Comparison of ENCODE assay signal across 9 mouse cellular contexts in the genomic region with DNA sequence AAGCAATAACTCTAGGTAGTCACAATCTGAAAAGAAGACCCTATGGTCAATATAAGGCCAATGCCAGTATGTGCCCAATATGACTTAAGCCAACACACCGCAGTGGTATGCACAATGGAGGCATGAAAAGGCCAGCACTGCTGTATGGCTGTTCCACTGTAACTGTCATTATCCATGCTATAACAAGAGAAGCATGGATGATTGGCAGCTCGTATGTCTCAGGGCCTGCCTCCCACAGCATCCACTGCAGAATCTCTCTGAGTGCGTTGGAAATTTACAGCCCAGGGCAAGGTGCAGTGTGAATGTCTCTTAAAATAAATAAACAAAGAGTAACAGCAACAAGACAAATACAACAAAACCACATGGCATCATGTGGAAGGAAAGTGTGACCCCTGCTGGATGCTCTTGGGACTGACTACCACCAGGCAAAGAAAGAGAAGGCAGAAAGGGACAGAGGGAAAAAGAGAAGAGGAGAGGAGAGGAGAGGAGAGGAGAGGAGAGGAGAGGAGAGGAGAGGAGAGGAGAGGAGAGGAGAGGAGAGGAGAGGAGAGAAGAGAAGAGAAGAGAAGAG. TPM values are rescaled to one million over a fixed set of nuclear protein-coding genes. Genes with fewer than 3 reads are reported as not detected.
DNase-seq lines count a peak whose midpoint lies in the region; ATAC-seq and TF ChIP-seq lines count a peak whose summit lies in the region.
"Had no signal": no experiment of that assay in that cellular context is flagged by ENCODE, and none has a peak within 500 bp of the region (broad histone marks: within the 10 kb centered on the region; RNA-seq: fewer than 3 reads in every experiment).

No protein-coding gene starts in this region.

- intact Hi-C loops in heart, adult 2 months (cut with DNase I) = loop anchor here (1.0 to 10.0 kb wide), 2 partner anchors 61 to 370 kb away; no protein-coding TSS in a partner anchor

- H3K9me3 ChIP-seq in CH12.LX (replicated peaks; ENCODE audit: low read length) = no peaks in the 10 kb centered on the region
- no peaks in the 10 kb centered on the region for H3K9me3 ChIP-seq in forebrain, embryonic 16.5 days (ENCODE audit: control insufficient read depth, low read length)
- H3K9me3 ChIP-seq in midbrain, embryonic 14.5 days (ENCODE audit: control insufficient read depth, low read length) = no peaks in the 10 kb centered on the region

- H3K27ac ChIP-seq in heart, adult 2 months = no peak overlapping the region
- no peak overlapping the region for H3K27ac ChIP-seq in CH12.LX (ENCODE audit: insufficient read depth, low read depth)
- H3K27ac ChIP-seq in forebrain, embryonic 16.5 days (ENCODE audit: low read length) = no peak overlapping the region
- H3K27ac ChIP-seq in midbrain, embryonic 14.5 days (replicated peaks; ENCODE audit: low read depth, low read length) = no peak overlapping the region

- in situ Hi-C loops in CH12.LX (cut with MboI; ENCODE audit: low pct_ligation_motif_present, low pct_unique_long_range_greater_than_20kb, low sequenced_read_pairs) = no loop called here

- no peak for TF ChIP-seq EP300 in heart, adult 2 months (IDR thresholded peaks at IDR 0.05; ENCODE audit: insufficient read depth, low read depth, low read length)
- no peak for TF ChIP-seq EP300 in CH12.LX (IDR thresholded peaks at IDR 0.05; ENCODE audit: low read length)

- no peaks in the 10 kb centered on the region for H3K27me3 ChIP-seq in heart, adult 2 months (ENCODE audit: control insufficient read depth, insufficient read depth, low read length)
- peaks cover 83% of the 10 kb centered on the region for H3K27me3 ChIP-seq in CH12.LX (replicated peaks)
- H3K27me3 ChIP-seq in forebrain, embryonic 16.5 days (replicated peaks; ENCODE audit: control insufficient read depth, insufficient read depth, low read length) = no peaks in the 10 kb centered on the region
- no peaks in the 10 kb centered on the region for H3K27me3 ChIP-seq in midbrain, embryonic 14.5 days (ENCODE audit: control insufficient read depth, insufficient read depth, low read length)

- H3K79me2 ChIP-seq in heart, adult 2 months (replicated peaks; ENCODE audit: control insufficient read depth, insufficient read depth, low read length) = no peaks in the 10 kb centered on the region
- no peaks in the 10 kb centered on the region for H3K79me2 ChIP-seq in CH12.LX (replicated peaks; ENCODE audit: control insufficient read depth, extremely low read depth, insufficient read depth, poor library complexity, severe bottlenecking)

- no peak overlapping the region for H3K4me2 ChIP-seq in CH12.LX (ENCODE audit: insufficient read depth, low read depth, poor library complexity, severe bottlenecking)
- peak overlapping the region; percentile 51 for H3K4me2 ChIP-seq in forebrain, embryonic 16.5 days (ENCODE audit: low read length)
- H3K4me2 ChIP-seq in midbrain, embryonic 14.5 days (ENCODE audit: low read length) = no peak overlapping the region

- WGBS in heart, adult 2 months = 43% methylated on average over 3 of the region's 3 CpGs
- 36% methylated on average over 3 of the region's 3 CpGs for WGBS in forebrain, embryonic 16.5 days
- WGBS in midbrain, embryonic 14.5 days = 46% methylated on average over 3 of the region's 3 CpGs

- H3K36me3 ChIP-seq in heart, adult 2 months (ENCODE audit: control insufficient read depth, insufficient read depth, low read length) = no peaks in the 10 kb centered on the region
- H3K36me3 ChIP-seq in CH12.LX (replicated peaks in 1 of 2; ENCODE audit: control insufficient read depth in 1 of 2, insufficient read depth in 1 of 2, low read length in 1 of 2) = no peaks in the 10 kb centered on the region
- no peaks in the 10 kb centered on the region for H3K36me3 ChIP-seq in forebrain, embryonic 16.5 days (ENCODE audit: control insufficient read depth, insufficient read depth)
- no peaks in the 10 kb centered on the region for H3K36me3 ChIP-seq in midbrain, embryonic 14.5 days (ENCODE audit: control insufficient read depth, insufficient read depth, low read length)

- TF ChIP-seq RAD21 in CH12.LX (IDR thresholded peaks at IDR 0.05; ENCODE audit: low read depth, low read length) = peak; percentile 55

- TF ChIP-seq POLR2A in heart, adult 2 months (IDR thresholded peaks at IDR 0.05; ENCODE audit: insufficient read depth, low read depth, low read length) = no peak
- TF ChIP-seq POLR2A in CH12.LX (IDR thresholded peaks at IDR 0.05; ENCODE audit: low read depth, low read length) = no peak

- peak in 1 of 2 experiments; percentile 42 for DNase-seq in heart, adult 2 months
- DNase-seq in heart, adult 9 months (ENCODE audit: low spot score in 2 of 2) = no peak
- DNase-seq in CH12.LX (ENCODE audit: extremely low read depth) = peak; percentile 34
- peak; percentile 48 to 51 for DNase-seq in cerebellum, adult 18-20 months
- peak; percentile 36 for DNase-seq in layer of hippocampus, adult 9-11 months
- DNase-seq in midbrain, embryonic 14.5 days = peak; percentile 91
- DNase-seq in telencephalon, adult 2 months (ENCODE audit: low read depth, low spot score) = peak; percentile 24

- dilution Hi-C loops in CH12.LX (cut with MboI; ENCODE audit: extremely low pct_ligation_motif_present, extremely low pct_unique_long_range_greater_than_20kb, low sequenced_read_pairs) = no loop called here

- peak; percentile 73 for ATAC-seq in forebrain, embryonic 16.5 days
- ATAC-seq in midbrain, embryonic 14.5 days (ENCODE audit: low FRiP score, low TSS enrichment) = no peak; the same call in 1 of the 2 replicates

- no peak overlapping the region for H3K4me3 ChIP-seq in heart, adult 2 months
- H3K4me3 ChIP-seq in CH12.LX (replicated peaks in 1 of 3; ENCODE audit: low read depth in 2 of 3, low read length in 2 of 3, poor library complexity in 1 of 3) = no peak overlapping the region
- no peak overlapping the region for H3K4me3 ChIP-seq in forebrain, embryonic 16.5 days (replicated peaks; ENCODE audit: low read length)
- H3K4me3 ChIP-seq in midbrain, embryonic 14.5 days (replicated peaks; ENCODE audit: low read depth, low read length) = no peak overlapping the region

- H3K4me1 ChIP-seq in heart, adult 2 months (ENCODE audit: control insufficient read depth, insufficient read depth, low read length) = no peaks in the 10 kb centered on the region
- H3K4me1 ChIP-seq in CH12.LX (ENCODE audit: control insufficient read depth in 1 of 2, insufficient read depth in 2 of 2) = peaks cover 3 to 17% of the 10 kb centered on the region in 2 experiments; a peak in 2 of 4 replicates
- H3K4me1 ChIP-seq in forebrain, embryonic 16.5 days (replicated peaks; ENCODE audit: control insufficient read depth, insufficient read depth, low read length) = peaks cover 13% of the 10 kb centered on the region
- H3K4me1 ChIP-seq in midbrain, embryonic 14.5 days (ENCODE audit: control insufficient read depth, insufficient read depth, low read length) = 0 out of 2 replicates have a peak, but pooled peaks cover 7% of the 10 kb centered on the region

- H3K9ac ChIP-seq in heart, adult 2 months (ENCODE audit: low read depth, low read length) = no peak overlapping the region
- H3K9ac ChIP-seq in CH12.LX (ENCODE audit: insufficient read depth, low read depth) = no peak overlapping the region
- H3K9ac ChIP-seq in forebrain, embryonic 16.5 days (replicated peaks; ENCODE audit: low read depth, low read length) = no peak overlapping the region; the same call in 1 of the 2 replicates
- H3K9ac ChIP-seq in midbrain, embryonic 14.5 days (replicated peaks; ENCODE audit: low read length) = no peak overlapping the region

- peak; percentile 69 for TF ChIP-seq CTCF in heart, adult 2 months (IDR thresholded peaks at IDR 0.05)
- TF ChIP-seq CTCF in CH12.LX (conservative IDR thresholded peaks at IDR 0.05 in 1 of 2, IDR thresholded peaks at IDR 0.05 in 1 of 2; ENCODE audit: low read depth in 2 of 2, low read length in 2 of 2) = peak; percentile 26 to 72; a peak in 2 of 4 replicates

TF ChIP-seq in CH12.LX, 34 proteins besides CTCF, POLR2A, EP300 and RAD21:
- peak; percentile 66; the same call in 1 of the 2 replicates for TF ChIP-seq MYC (IDR thresholded peaks at IDR 0.05; ENCODE audit: low read depth, low read length)
- no peak for TF ChIP-seq CHD1 (IDR thresholded peaks at IDR 0.05; ENCODE audit: low read depth, low read length)
- TF ChIP-seq ZKSCAN1 (IDR thresholded peaks at IDR 0.05; ENCODE audit: borderline replicate concordance, low read depth, low read length) = no peak
- TF ChIP-seq UBTF (IDR thresholded peaks at IDR 0.05; ENCODE audit: low read depth, low read length) = no peak
- peak; percentile 31; the same call in 1 of the 2 replicates for TF ChIP-seq MAX (IDR thresholded peaks at IDR 0.05; ENCODE audit: low read length)
- TF ChIP-seq SMC3 (IDR thresholded peaks at IDR 0.05; ENCODE audit: low read depth, low read length) = peak; percentile 60

RNA-seq across cellular contexts. Expression of gene Foxi2, which starts 54.7 kb away (rescaled TPM):
- not detected for total RNA-seq in heart, adult 2 months (2021)
- polyA plus RNA-seq in heart, adult 2 months (2012; rRNA removed) = not detected in 2 replicates
- total RNA-seq in CH12.LX (2012; rRNA removed) = not detected in 2 replicates
- total RNA-seq in CH12.LX (2014; rRNA removed) = not detected in 2 replicates
- not detected in 2 replicates for polyA plus RNA-seq in CH12.LX (2012; ENCODE audit: insufficient read length, low read depth)
- not detected in 2 replicates for polyA plus RNA-seq in forebrain, embryonic 16.5 days (2015; fragmentation: Nextera tagmentation; extraction: Ambion mirVana)
- polyA plus RNA-seq in midbrain, embryonic 14.5 days (2014; fragmentation: Nextera tagmentation; extraction: Ambion mirVana) = 0.11 TPM in 1 of 2 replicates, not detected in the other
- total RNA-seq: hematopoietic stem cell, adult 5-6 weeks had no signal

Comparison
In these comparisons a context has a peak if more than half of its experiments do, and no peak if none do; other contexts are left out.
1. DNase-seq: peak in CH12.LX (single experiment), cerebellum, adult 18-20 months (2 of 2), layer of hippocampus, adult 9-11 months (single experiment), midbrain, embryonic 14.5 days (single experiment) and telencephalon, adult 2 months (single experiment); none in heart, adult 9 months (0 of 2).